25 mouse cellular contexts compared by ENCODE assay signal in the genomic region with DNA sequence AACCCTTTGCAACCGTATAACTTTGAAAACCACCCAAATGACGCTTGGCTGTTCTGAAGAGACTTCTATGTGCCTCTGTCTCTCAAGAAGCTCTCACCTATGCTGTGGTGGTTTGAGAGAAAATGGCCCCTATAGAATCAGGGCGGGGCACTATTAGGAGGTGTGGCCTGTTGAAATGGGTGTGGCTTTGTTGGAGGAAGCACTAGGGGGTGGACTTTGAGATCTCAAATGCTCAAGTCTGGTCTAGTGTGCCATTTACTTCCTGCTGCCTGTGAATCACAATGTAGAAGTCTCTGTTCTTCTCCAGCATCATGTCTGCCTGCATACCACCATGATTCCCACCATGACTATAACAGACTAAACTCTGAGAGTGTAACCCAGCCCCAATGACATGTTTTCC. TPM values are rescaled to one million over a fixed set of nuclear protein-coding genes. Genes with fewer than 3 reads are reported as not detected.
DNase-seq lines count a peak whose midpoint lies in the region; ATAC-seq and TF ChIP-seq lines count a peak whose summit lies in the region.
"Had no signal": no experiment of that assay in that cellular context is flagged by ENCODE, and none has a peak within 500 bp of the region (broad histone marks: within the 10 kb centered on the region; RNA-seq: fewer than 3 reads in every experiment).

No protein-coding gene starts in this region.

- H3K9ac ChIP-seq in intestine, embryonic 15.5 days: no peak overlapping the region
- H3K9ac ChIP-seq in intestine, embryonic 16.5 days (ENCODE audit: low read depth, low read length): no peak overlapping the region
- no peak overlapping the region for H3K9ac ChIP-seq in MEL (ENCODE audit: control insufficient read depth, low read depth, low read length, poor library complexity, severe bottlenecking)
- H3K9ac ChIP-seq in stomach, postnatal 0 days (ENCODE audit: low read length): no peak overlapping the region
- H3K9ac ChIP-seq: embryonic facial prominence, embryonic 12.5 days; forebrain, embryonic 13.5 days; forebrain, embryonic 15.5 days; forebrain, postnatal 0 days had no signal

- ATAC-seq in intestine, embryonic 15.5 days: 0 out of 2 replicates have a peak, but pooled peaks have one; percentile 25
- no peak for ATAC-seq in intestine, embryonic 16.5 days
- 0 out of 2 replicates have a peak, but pooled peaks have one; percentile 49 for ATAC-seq in stomach, postnatal 0 days (ENCODE audit: low FRiP score, low TSS enrichment)
- ATAC-seq: activated CD4-positive, CD25-positive, alpha-beta regulatory T cell, adult 4 months; CD4-positive, CD25-positive, alpha-beta regulatory T cell, adult 4 months; forebrain, embryonic 13.5 days; forebrain, embryonic 15.5 days; forebrain, postnatal 0 days; Patski had no signal

- TF ChIP-seq POLR2A in MEL (IDR thresholded peaks at IDR 0.05; ENCODE audit: control insufficient read depth in 1 of 2, insufficient read depth in 1 of 2, low read depth in 1 of 2, low read length in 2 of 2, poor library complexity in 1 of 2): no peak

- DNase-seq in MEL (ENCODE audit: low read depth, low spot score) (peak; percentile 4), ZHBTc4 (ENCODE audit: low read depth, low spot score) (peak; percentile 72)
- no peak for DNase-seq in stomach, postnatal 0 days (ENCODE audit: low spot score)
- DNase-seq in kidney, postnatal 25 days: no peak
- DNase-seq in c-Kit-positive CD71-positive TER-119-positive erythroid progenitor cells, embryonic 14.5 days (ENCODE audit: low spot score): no peak
- DNase-seq in gastrocnemius, adult 18-20 months (ENCODE audit: low spot score): no peak
- DNase-seq: adrenal gland, adult 8-10 months; adrenal gland, postnatal 14 days; adrenal gland, postnatal 36 days; cerebellum, adult 11-12 months; cerebellum, adult 2 months; cerebellum, adult 9-10 months; cerebellum, postnatal 10 days; cerebellum, postnatal 25 days; forebrain, postnatal 0 days had no signal

- no peak for TF ChIP-seq RAD21 in MEL (IDR thresholded peaks at IDR 0.05; ENCODE audit: low read depth, low read length)

- H3K79me2 ChIP-seq in MEL (ENCODE audit: control insufficient read depth, insufficient read depth, low read length, poor library complexity): no peaks in the 10 kb centered on the region

- TF ChIP-seq EP300 in MEL (IDR thresholded peaks at IDR 0.05; ENCODE audit: low read depth in 1 of 2, low read length in 2 of 2): no peak
- TF ChIP-seq EP300 in stomach, postnatal 0 days (optimal IDR thresholded peaks at IDR 0.05): no peak

- H3K36me3 ChIP-seq in intestine, embryonic 15.5 days: no peaks in the 10 kb centered on the region
- H3K36me3 ChIP-seq in intestine, embryonic 16.5 days (ENCODE audit: control insufficient read depth, insufficient read depth, low read length): no peaks in the 10 kb centered on the region
- no peaks in the 10 kb centered on the region for H3K36me3 ChIP-seq in MEL (ENCODE audit: control insufficient read depth in 1 of 2, insufficient read depth in 2 of 2, low read length in 2 of 2)
- no peaks in the 10 kb centered on the region for H3K36me3 ChIP-seq in stomach, postnatal 0 days (ENCODE audit: control insufficient read depth, insufficient read depth, low read length)
- H3K36me3 ChIP-seq: embryonic facial prominence, embryonic 10.5 days; embryonic facial prominence, embryonic 12.5 days; forebrain, embryonic 15.5 days had no signal

- 93% methylated on average over 3 of the region's 3 CpGs for WGBS in intestine, embryonic 15.5 days
- 93% methylated on average over 3 of the region's 3 CpGs for WGBS in intestine, embryonic 16.5 days
- WGBS in stomach, postnatal 0 days: 93% methylated on average over 3 of the region's 3 CpGs

- H3K4me2 ChIP-seq in intestine, embryonic 15.5 days (replicated peaks): no peak overlapping the region
- H3K4me2 ChIP-seq in intestine, embryonic 16.5 days (ENCODE audit: low read depth, low read length): no peak overlapping the region
- no peak overlapping the region for H3K4me2 ChIP-seq in stomach, postnatal 0 days (replicated peaks; ENCODE audit: low read depth)
- H3K4me2 ChIP-seq: embryonic facial prominence, embryonic 12.5 days; forebrain, embryonic 13.5 days; forebrain, embryonic 15.5 days had no signal

- H3K9me3 ChIP-seq in intestine, embryonic 15.5 days: no peaks in the 10 kb centered on the region
- H3K9me3 ChIP-seq in intestine, embryonic 16.5 days (ENCODE audit: control insufficient read depth, low read length): peaks cover 4% of the 10 kb centered on the region; the same call in 1 of the 2 replicates
- no peaks in the 10 kb centered on the region for H3K9me3 ChIP-seq in MEL (replicated peaks; ENCODE audit: insufficient read depth, low read length)
- 0 out of 2 replicates have a peak, but pooled peaks cover 5% of the 10 kb centered on the region for H3K9me3 ChIP-seq in stomach, postnatal 0 days (ENCODE audit: control insufficient read depth, low read length)
- H3K9me3 ChIP-seq: forebrain, embryonic 15.5 days had no signal

- H3K27ac ChIP-seq in intestine, embryonic 15.5 days: no peak overlapping the region
- H3K27ac ChIP-seq in intestine, embryonic 16.5 days (ENCODE audit: low read length): no peak overlapping the region
- no peak overlapping the region for H3K27ac ChIP-seq in MEL (ENCODE audit: control insufficient read depth, low read depth, low read length)
- no peak overlapping the region for H3K27ac ChIP-seq in stomach, postnatal 0 days (replicated peaks)
- H3K27ac ChIP-seq: embryonic facial prominence, embryonic 10.5 days; embryonic facial prominence, embryonic 12.5 days; forebrain, embryonic 13.5 days; forebrain, embryonic 15.5 days had no signal

- H3K4me1 ChIP-seq in intestine, embryonic 15.5 days (replicated peaks): no peaks in the 10 kb centered on the region
- H3K4me1 ChIP-seq in intestine, embryonic 16.5 days (ENCODE audit: control insufficient read depth, insufficient read depth, low read length): peaks cover 3% of the 10 kb centered on the region; the same call in 1 of the 2 replicates
- no peaks in the 10 kb centered on the region for H3K4me1 ChIP-seq in MEL (ENCODE audit: control insufficient read depth in 1 of 2, insufficient read depth in 2 of 2, low read length in 2 of 2)
- H3K4me1 ChIP-seq in stomach, postnatal 0 days (replicated peaks; ENCODE audit: control insufficient read depth, insufficient read depth): no peaks in the 10 kb centered on the region
- H3K4me1 ChIP-seq: embryonic facial prominence, embryonic 10.5 days; embryonic facial prominence, embryonic 12.5 days; forebrain, embryonic 13.5 days; forebrain, embryonic 15.5 days had no signal

- TF ChIP-seq CTCF in MEL (IDR thresholded peaks at IDR 0.05 in 2 of 3, conservative IDR thresholded peaks at IDR 0.05 in 1 of 3; ENCODE audit: control insufficient read depth in 1 of 3, insufficient read depth in 1 of 3, low read depth in 2 of 3, low read length in 3 of 3, poor library complexity in 1 of 3, severe bottlenecking in 1 of 3): no peak
- TF ChIP-seq CTCF in stomach, postnatal 0 days (IDR thresholded peaks at IDR 0.05; ENCODE audit: low read depth): no peak

- H3K27me3 ChIP-seq in intestine, embryonic 15.5 days (replicated peaks): no peaks in the 10 kb centered on the region
- no peaks in the 10 kb centered on the region for H3K27me3 ChIP-seq in intestine, embryonic 16.5 days (replicated peaks; ENCODE audit: control insufficient read depth, insufficient read depth, low read length)
- peaks cover 0 to 4% of the 10 kb centered on the region in 2 experiments; a peak in 2 of 4 replicates for H3K27me3 ChIP-seq in MEL (ENCODE audit: control insufficient read depth in 1 of 2, insufficient read depth in 2 of 2, low read length in 2 of 2)
- no peaks in the 10 kb centered on the region for H3K27me3 ChIP-seq in stomach, postnatal 0 days (ENCODE audit: control insufficient read depth, insufficient read depth, low read length)
- H3K27me3 ChIP-seq: embryonic facial prominence, embryonic 12.5 days; forebrain, embryonic 13.5 days; forebrain, embryonic 15.5 days; Patski had no signal

- no peak overlapping the region for H3K4me3 ChIP-seq in intestine, embryonic 15.5 days (replicated peaks)
- no peak overlapping the region for H3K4me3 ChIP-seq in intestine, embryonic 16.5 days (ENCODE audit: low read length)
- no peak overlapping the region for H3K4me3 ChIP-seq in MEL (ENCODE audit: control insufficient read depth in 1 of 2, insufficient read depth in 1 of 2, low read depth in 2 of 2, low read length in 2 of 2)
- no peak overlapping the region for H3K4me3 ChIP-seq in stomach, postnatal 0 days (ENCODE audit: low read depth, low read length)
- H3K4me3 ChIP-seq: embryonic facial prominence, embryonic 10.5 days; embryonic facial prominence, embryonic 12.5 days; forebrain, embryonic 13.5 days; forebrain, embryonic 15.5 days had no signal

TF ChIP-seq in MEL, 35 proteins besides CTCF, POLR2A, EP300 and RAD21:
- no peak for TF ChIP-seq MYB (IDR thresholded peaks at IDR 0.05; ENCODE audit: low read depth, low read length)
- TF ChIP-seq POLR2AphosphoS5 (IDR thresholded peaks at IDR 0.05; ENCODE audit: borderline replicate concordance, low read depth, low read length): no peak
- TF ChIP-seq HCFC1 (IDR thresholded peaks at IDR 0.05; ENCODE audit: low read depth, low read length): no peak
- TF ChIP-seq UBTF (IDR thresholded peaks at IDR 0.05; ENCODE audit: borderline replicate concordance, insufficient read depth, low read depth, low read length): no peak
- TF ChIP-seq JUND (IDR thresholded peaks at IDR 0.05; ENCODE audit: low read depth, low read length): no peak
- TF ChIP-seq GATA1 (IDR thresholded peaks at IDR 0.05; ENCODE audit: low read depth, low read length): no peak
- TF ChIP-seq ZNF384 (IDR thresholded peaks at IDR 0.05; ENCODE audit: low read depth, low read length): no peak
- no peak for TF ChIP-seq NELFE (IDR thresholded peaks at IDR 0.05; ENCODE audit: low read depth, low read length)
- no peak for TF ChIP-seq NRF1 (IDR thresholded peaks at IDR 0.05; ENCODE audit: insufficient read depth, low read depth, low read length, poor library complexity, severe bottlenecking)
- TF ChIP-seq SIN3A (IDR thresholded peaks at IDR 0.05; ENCODE audit: low read length): no peak
- TF ChIP-seq BHLHE40 (IDR thresholded peaks at IDR 0.05; ENCODE audit: borderline replicate concordance, low read depth, low read length): no peak
- TF ChIP-seq E2F4 (IDR thresholded peaks at IDR 0.05; ENCODE audit: borderline replicate concordance, low read depth, low read length): no peak
- TF ChIP-seq MYC (IDR thresholded peaks at IDR 0.05; ENCODE audit: low read depth, low read length): no peak

RNA-seq across cellular contexts. Expression of gene Pcsk6, which starts 21.8 kb away (rescaled TPM):
- 2.6 and 2.8 TPM in 2 replicates for polyA plus RNA-seq in intestine, embryonic 15.5 days (2015; fragmentation: Nextera tagmentation; extraction: Ambion mirVana)
- 2.2 and 2.3 TPM in 2 replicates for polyA plus RNA-seq in intestine, embryonic 16.5 days (2015; fragmentation: Nextera tagmentation; extraction: Ambion mirVana)
- total RNA-seq in MEL (2012; rRNA removed): not detected in 2 replicates
- under 1 TPM in 1 of 2 experiments, not detected in 1; 0.01 TPM for polyA plus RNA-seq in MEL (2012; ENCODE audit: insufficient read depth in 1 of 2, insufficient read length in 2 of 2, low read depth in 1 of 2, low replicate concordance in 2 of 2, missing spikeins in 1 of 2)
- 7.0 and 12.0 TPM in 2 replicates for polyA plus RNA-seq in stomach, postnatal 0 days (2015; fragmentation: Nextera tagmentation; extraction: Ambion mirVana)
- 10 to 100 TPM; 15.8 to 19.4 TPM for total RNA-seq in gastrocnemius, adult 18-20 months (2021)
- total RNA-seq: CH12.LX had no signal
- polyA plus RNA-seq: activated CD4-positive, CD25-positive, alpha-beta regulatory T cell, adult 4 months; CD4-positive, CD25-positive, alpha-beta regulatory T cell, adult 4 months had no signal

Comparison
In these comparisons a context has a peak if more than half of its experiments do, and no peak if none do; other contexts are left out.
1. DNase-seq: peak in MEL (single experiment) and ZHBTc4 (single experiment); none in stomach, postnatal 0 days (single experiment), kidney, postnatal 25 days (0 of 2), c-Kit-positive CD71-positive TER-119-positive erythroid progenitor cells, embryonic 14.5 days (single experiment) and gastrocnemius, adult 18-20 months (single experiment).